Mouse (Mus musculus) lung, adult 2 months (tissue): ENCODE results near the gene Bcl3. TPM values are rescaled to one million over a fixed set of nuclear protein-coding genes. Genes with fewer than 3 reads are reported as not detected.

ENCODE experiments used
- DNase-seq: peaks from one replicate; pipeline ENCODE4 v3.0.0; 2022
- H3K4me1 ChIP-seq: fragments of 200-500 bp; 2 replicates; pipeline ENCODE4 v1.6.1; 2011; ENCODE audit warnings: low read length; ENCODE audit not compliant: control insufficient read depth, insufficient read depth
- H3K4me3 ChIP-seq: fragments of 200-500 bp; replicated peaks from 2 replicates; pipeline ENCODE3; 2011; ENCODE audit warnings: low read depth, mild to moderate bottlenecking, control low read depth, low read length; ENCODE audit errors: extremely low read depth
- CTCF ChIP-seq: fragments of 200-500 bp; IDR thresholded peaks from 2 replicates; pipeline ENCODE4 v1.5.1; 2011; ENCODE audit warnings: mild to moderate bottlenecking, low read length, control low read depth; ENCODE audit not compliant: insufficient read depth
- POLR2A ChIP-seq: fragments of 200-500 bp; IDR thresholded peaks from 2 replicates; pipeline ENCODE4 v1.6.1; 2011; ENCODE audit warnings: low read depth, mild to moderate bottlenecking, control low read depth, low read length, borderline replicate concordance; ENCODE audit errors: extremely low read depth
- WGBS: fragments of 180-500 bp; shearing (Covaris S2); methylation state at CpG from one replicate; pipeline ENCODE4 v1.1.7; 2018; 5-methylcytosine and 5-hydroxymethylcytosine counted together
- polyA plus RNA-seq: library from polyadenylated mRNA; depleted of rRNA; stranded (reverse); fragments of >200 nt; gene quantifications from 2 replicates; pipeline ENCODE4 v1.2.3, GENCODE M21; 2012; rRNA removed

The Bcl3 gene
- polyA plus RNA-seq, 1 experiment, result 38.7 TPM

GRCm38 (mm10) chr7:19758623-19759022 lies 63.9 kb downstream of the Bcl3 start:
- no peak for DNase-seq
- TF ChIP-seq POLR2A (no peak), CTCF (no peak)
- 87% methylated on average over 13 of the region's 13 CpGs for WGBS
- Histone ChIP-seq H3K4me1 (peaks cover 21% of the 10 kb centered on the region), H3K4me3 (no peak overlapping the region)

Other genes with a start within 250 kb of the Bcl3 start
- 4.3 and 5.0 TPM in 2 replicates for gene Zfp296, start 245.5 kb downstream of the Bcl3 start, polyA plus RNA-seq
- 99.2 and 132 TPM in 2 replicates for gene Gemin7, start 245.2 kb downstream of the Bcl3 start, polyA plus RNA-seq
- 96.1 and 134 TPM in 2 replicates for gene Clasrp, start 218.3 kb downstream of the Bcl3 start, polyA plus RNA-seq
- 32.5 and 34.9 TPM in 2 replicates for gene Relb, start 193.3 kb downstream of the Bcl3 start, polyA plus RNA-seq
- 96.8 and 143 TPM in 2 replicates for gene Clptm1, start 157.7 kb downstream of the Bcl3 start, polyA plus RNA-seq
- 1.9 and 5.1 TPM in 2 replicates for gene Apoc2, start 144.8 kb downstream of the Bcl3 start, polyA plus RNA-seq
- gene Gm44805, start 141.3 kb downstream of the Bcl3 start, polyA plus RNA-seq, result not detected in 2 replicates
- gene Apoc4, start 141.3 kb downstream of the Bcl3 start, polyA plus RNA-seq, result 1.1 and 1.4 TPM in 2 replicates
- 25.9 and 29.2 TPM in 2 replicates for gene Apoc1, start 130.1 kb downstream of the Bcl3 start, polyA plus RNA-seq
- 815 and 1,134 TPM in 2 replicates for gene Apoe, start 123.6 kb downstream of the Bcl3 start, polyA plus RNA-seq
- 46.0 and 51.3 TPM in 2 replicates for gene Tomm40, start 107.3 kb downstream of the Bcl3 start, polyA plus RNA-seq
- gene Nectin2, start 72.3 kb downstream of the Bcl3 start, polyA plus RNA-seq, result 70.9 and 74.7 TPM in 2 replicates
- gene Bcam, start 51.8 kb downstream of the Bcl3 start, polyA plus RNA-seq, result 769 and 829 TPM in 2 replicates
- 16.1 and 21.9 TPM in 2 replicates for gene Cblc, start 26.0 kb downstream of the Bcl3 start, polyA plus RNA-seq
- 0.52 TPM in 1 of 2 replicates, not detected in the other for gene Gm19345, start 29.2 kb upstream of the Bcl3 start, polyA plus RNA-seq
- 0.90 and 2.5 TPM in 2 replicates for gene Ceacam16, start 38.5 kb upstream of the Bcl3 start, polyA plus RNA-seq
- gene Ceacam19, start 65.2 kb upstream of the Bcl3 start, polyA plus RNA-seq, result 2.0 TPM in 1 of 2 replicates, not detected in the other
- 23.7 and 24.7 TPM in 2 replicates for gene Pvr, start 98.4 kb upstream of the Bcl3 start, polyA plus RNA-seq
- gene Igsf23, start 128.0 kb upstream of the Bcl3 start, polyA plus RNA-seq, result 1.2 and 1.9 TPM in 2 replicates
- gene Ceacam20, start 142.6 kb upstream of the Bcl3 start, polyA plus RNA-seq, result 0.06 and 0.33 TPM in 2 replicates
- not detected in 2 replicates for gene Nlrp9b, start 168.7 kb upstream of the Bcl3 start, polyA plus RNA-seq